Mouse (Mus musculus) ES-E14 (cell line): ENCODE measurements at regions not wholly inside any gene's neighbourhood (a gene's known extent, or its start where the extent isn't known, plus 50 kb on each side); places are given as distances from the start of the nearest gene placed in this dataset.

Experiments used
- CHD2 ChIP-seq: IDR thresholded peaks from 2 replicates; pipeline ENCODE4 v1.6.1; 2014; ENCODE audit warnings: mild to moderate bottlenecking, low read depth, low read length, inconsistent platforms
- HCFC1 ChIP-seq: IDR thresholded peaks from 2 replicates; pipeline ENCODE4 v1.6.1; 2012; ENCODE audit warnings: low read length, inconsistent platforms, borderline replicate concordance; ENCODE audit not compliant: insufficient read depth
- ZC3H11A ChIP-seq: IDR thresholded peaks from 2 replicates; pipeline ENCODE4 v1.6.1; 2012; ENCODE audit warnings: low read depth, mild to moderate bottlenecking, inconsistent platforms, low read length, borderline replicate concordance

DNA sequence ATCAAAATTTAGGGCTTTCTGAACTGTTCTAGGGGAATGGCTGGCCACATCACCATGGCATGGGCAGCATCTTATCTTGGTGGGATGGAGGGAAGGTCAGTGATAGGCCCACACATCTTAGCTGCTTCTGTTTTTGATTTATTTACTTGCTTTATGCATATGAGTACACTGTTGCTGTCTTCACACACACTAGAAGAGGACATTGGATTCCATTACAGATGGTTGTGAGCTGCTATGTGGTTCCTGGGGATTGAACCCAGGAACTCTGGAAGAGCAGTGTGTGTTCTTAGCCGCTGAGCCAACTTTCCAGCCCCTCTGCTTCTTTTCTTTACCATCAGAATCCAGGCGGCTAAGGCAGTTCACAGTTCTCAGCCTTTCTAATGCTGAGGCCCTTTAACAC lies 260.4 kb downstream of the Dact1 start:
- TF ChIP-seq ZC3H11A (no peak), CHD2 (no peak), HCFC1 (no peak)
